Mouse (Mus musculus) stomach, postnatal 0 days (tissue): ENCODE measurements around the gene Fndc10.

Experiments used
- CTCF ChIP-seq: IDR thresholded peaks from 2 replicates; pipeline ENCODE4 v1.5.1; 2016; ENCODE audit warnings: antibody characterized with exemption, low read depth, mild to moderate bottlenecking, moderate library complexity
- EP300 ChIP-seq: optimal IDR thresholded peaks from 2 replicates; pipeline ENCODE3; 2016; ENCODE audit warnings: antibody characterized with exemption

GRCm38 (mm10) chr4:155654183-155654455 is 40.0 kb upstream of the Fndc10 start:
- TF ChIP-seq CTCF (no peak), EP300 (no peak)
